28 mouse cellular contexts compared by ENCODE assay signal in the genomic region with DNA sequence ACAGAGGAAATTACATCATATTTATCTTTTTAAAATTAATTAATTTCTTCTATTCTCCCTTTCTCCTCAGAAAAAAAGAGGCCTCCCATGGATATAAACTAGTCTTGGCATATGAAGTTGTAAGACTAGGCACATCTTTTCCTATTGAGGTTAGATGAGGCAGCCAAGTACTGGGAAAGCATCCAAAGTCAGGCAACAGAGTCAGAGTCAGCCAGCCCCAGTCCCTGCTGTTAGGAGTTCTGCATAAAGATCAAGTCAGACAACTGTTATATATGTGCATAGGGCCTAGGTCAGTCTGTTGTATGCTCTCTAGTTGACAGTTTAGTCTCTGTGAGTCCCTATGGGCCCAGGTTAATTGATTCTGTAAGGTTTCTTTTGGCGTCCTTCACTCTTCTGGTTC. TPM values are rescaled to one million over a fixed set of nuclear protein-coding genes. Genes with fewer than 3 reads are reported as not detected.
A peak's percentile ranks its signal among the peaks of the same experiment; 100 is the strongest.
DNase-seq lines count a peak whose midpoint lies in the region; ATAC-seq and TF ChIP-seq lines count a peak whose summit lies in the region.
"Had no signal": no experiment of that assay in that cellular context is flagged by ENCODE, and none has a peak within 500 bp of the region (broad histone marks: within the 10 kb centered on the region; RNA-seq: fewer than 3 reads in every experiment).

No protein-coding gene starts in this region.

- WGBS in forebrain, postnatal 0 days: 76% methylated on average over 1 of the region's 1 CpGs
- 76% methylated on average over 1 of the region's 1 CpGs for WGBS in forebrain, embryonic 15.5 days
- 93% methylated on average over 1 of the region's 1 CpGs for WGBS in midbrain, postnatal 0 days
- 88% methylated on average over 1 of the region's 1 CpGs for WGBS in midbrain, embryonic 10.5 days

- no peaks in the 10 kb centered on the region for H3K9me3 ChIP-seq in forebrain, postnatal 0 days (ENCODE audit: low read length)
- H3K9me3 ChIP-seq in forebrain, embryonic 15.5 days: no peaks in the 10 kb centered on the region
- no peaks in the 10 kb centered on the region for H3K9me3 ChIP-seq in midbrain, postnatal 0 days (ENCODE audit: low read length)
- H3K9me3 ChIP-seq in midbrain, embryonic 10.5 days (replicated peaks): no peaks in the 10 kb centered on the region
- H3K9me3 ChIP-seq: stomach, embryonic 15.5 days had no signal

- no peak overlapping the region for H3K9ac ChIP-seq in forebrain, postnatal 0 days
- H3K9ac ChIP-seq in forebrain, embryonic 15.5 days (replicated peaks): no peak overlapping the region
- no peak overlapping the region for H3K9ac ChIP-seq in midbrain, postnatal 0 days (replicated peaks; ENCODE audit: low read length, poor library complexity, severe bottlenecking)
- H3K9ac ChIP-seq: stomach, embryonic 15.5 days had no signal

- no peak overlapping the region for H3K4me2 ChIP-seq in forebrain, postnatal 0 days (ENCODE audit: low read depth)
- H3K4me2 ChIP-seq in forebrain, embryonic 15.5 days (replicated peaks): no peak overlapping the region
- H3K4me2 ChIP-seq in midbrain, postnatal 0 days (ENCODE audit: low read depth, low read length, poor library complexity, severe bottlenecking): no peak overlapping the region
- H3K4me2 ChIP-seq: liver, embryonic 11.5 days; stomach, embryonic 15.5 days had no signal

- no peaks in the 10 kb centered on the region for H3K27me3 ChIP-seq in forebrain, postnatal 0 days (ENCODE audit: insufficient read depth, low read length)
- no peaks in the 10 kb centered on the region for H3K27me3 ChIP-seq in forebrain, embryonic 15.5 days
- H3K27me3 ChIP-seq in midbrain, postnatal 0 days (ENCODE audit: insufficient read depth, low read length): no peaks in the 10 kb centered on the region
- no peaks in the 10 kb centered on the region for H3K27me3 ChIP-seq in midbrain, embryonic 10.5 days (ENCODE audit: low read depth, poor library complexity, severe bottlenecking)
- H3K27me3 ChIP-seq: stomach, embryonic 15.5 days had no signal

- no peak for TF ChIP-seq CTCF in forebrain, postnatal 0 days (IDR thresholded peaks at IDR 0.05; ENCODE audit: low read depth)
- no peak for TF ChIP-seq CTCF in midbrain, postnatal 0 days (IDR thresholded peaks at IDR 0.05)

- H3K36me3 ChIP-seq in forebrain, postnatal 0 days (ENCODE audit: insufficient read depth): no peaks in the 10 kb centered on the region
- no peaks in the 10 kb centered on the region for H3K36me3 ChIP-seq in forebrain, embryonic 15.5 days
- H3K36me3 ChIP-seq in midbrain, postnatal 0 days (ENCODE audit: insufficient read depth, low read length): no peaks in the 10 kb centered on the region
- no peaks in the 10 kb centered on the region for H3K36me3 ChIP-seq in midbrain, embryonic 10.5 days
- H3K36me3 ChIP-seq: stomach, embryonic 15.5 days had no signal

- H3K4me3 ChIP-seq in forebrain, postnatal 0 days (ENCODE audit: low read depth, low read length): no peak overlapping the region
- H3K4me3 ChIP-seq in forebrain, embryonic 15.5 days: no peak overlapping the region
- no peak overlapping the region for H3K4me3 ChIP-seq in midbrain, postnatal 0 days (ENCODE audit: low read depth, low read length)
- H3K4me3 ChIP-seq in midbrain, embryonic 10.5 days: no peak overlapping the region
- H3K4me3 ChIP-seq: layer of hippocampus, adult 2 months; stomach, embryonic 15.5 days had no signal

- peaks cover 7% of the 10 kb centered on the region; the same call in 1 of the 2 replicates for H3K4me1 ChIP-seq in forebrain, postnatal 0 days (ENCODE audit: insufficient read depth)
- H3K4me1 ChIP-seq in forebrain, embryonic 15.5 days: no peaks in the 10 kb centered on the region
- peaks cover 5% of the 10 kb centered on the region; the same call in 1 of the 2 replicates for H3K4me1 ChIP-seq in midbrain, postnatal 0 days (ENCODE audit: insufficient read depth, low read length)
- peaks cover 10% of the 10 kb centered on the region for H3K4me1 ChIP-seq in midbrain, embryonic 10.5 days
- H3K4me1 ChIP-seq: stomach, embryonic 15.5 days had no signal

- H3K27ac ChIP-seq in forebrain, postnatal 0 days (ENCODE audit: low read depth, low read length): no peak overlapping the region
- no peak overlapping the region for H3K27ac ChIP-seq in forebrain, embryonic 15.5 days (replicated peaks)
- no peak overlapping the region for H3K27ac ChIP-seq in midbrain, postnatal 0 days (ENCODE audit: low read depth, low read length)
- H3K27ac ChIP-seq in midbrain, embryonic 10.5 days (replicated peaks): no peak overlapping the region
- H3K27ac ChIP-seq: kidney, postnatal 0 days; layer of hippocampus, adult 2 months; stomach, embryonic 15.5 days had no signal

- ATAC-seq in forebrain, postnatal 0 days: peak; percentile 67
- no peak for ATAC-seq in forebrain, embryonic 15.5 days (replicated peaks)
- no peak for ATAC-seq in midbrain, postnatal 0 days (ENCODE audit: low FRiP score)
- ATAC-seq: midbrain, embryonic 16.5 days had no signal

- DNase-seq in forebrain, postnatal 0 days: peak; percentile 58
- DNase-seq in midbrain, postnatal 0 days (ENCODE audit: low spot score): peak; percentile 57
- no peak for DNase-seq in midbrain, embryonic 10.5 days (ENCODE audit: low spot score)
- peak; percentile 70 for DNase-seq in cerebellum, adult 9-10 months
- DNase-seq in layer of hippocampus, adult 8-10 months (ENCODE audit: low spot score in 2 of 2): no peak
- no peak for DNase-seq in testis, postnatal 10 days (ENCODE audit: low spot score)
- no peak for DNase-seq in T-cell, adult 2 months (ENCODE audit: low spot score)
- DNase-seq: kidney, adult 11 months; lung, adult 18-20 months; right cerebral cortex, postnatal 25 days; thymus, adult 2 months had no signal

RNA-seq across cellular contexts. Expression of a gene that starts 20.9 kb away (rescaled TPM):
- total RNA-seq in forebrain, postnatal 0 days (2014; rRNA removed): 0.31 and 0.67 TPM in 2 replicates
- polyA plus RNA-seq in forebrain, postnatal 0 days (2015; fragmentation: Nextera tagmentation; extraction: Ambion mirVana): 0.30 and 0.57 TPM in 2 replicates
- polyA plus RNA-seq in forebrain, embryonic 15.5 days (2015; fragmentation: Nextera tagmentation; extraction: Ambion mirVana): 0.53 TPM in 1 of 2 replicates, not detected in the other
- total RNA-seq in midbrain, postnatal 0 days (2014; rRNA removed): 2.0 TPM in 1 of 2 replicates, not detected in the other
- polyA plus RNA-seq in midbrain, postnatal 0 days (2015; fragmentation: Nextera tagmentation; extraction: Ambion mirVana): 0.56 and 0.86 TPM in 2 replicates
- 0.16 TPM in 1 of 2 replicates, not detected in the other for polyA plus RNA-seq in midbrain, embryonic 10.5 days (2016; fragmentation: Nextera tagmentation; extraction: Ambion mirVana)
- total RNA-seq in layer of hippocampus, adult 8-10 months (2022): not detected
- total RNA-seq: adrenal gland, adult 18-20 months; CH12.LX; common myeloid progenitor, adult 5-6 weeks; gastrocnemius, adult 8-10 months; granulocyte monocyte progenitor cell, adult 5-6 weeks; layer of hippocampus, adult 2 months; megakaryocyte-erythroid progenitor cell, adult 5-6 weeks; MEL; neutrophil, adult 5-6 weeks had no signal
- polyA plus RNA-seq: embryonic facial prominence, embryonic 11.5 days; heart, embryonic 14.5 days; limb, embryonic 11.5 days; liver, embryonic 11.5 days had no signal

Comparison
In these comparisons a context has a peak if more than half of its experiments do, and no peak if none do; other contexts are left out.
1. DNase-seq: peak in forebrain, postnatal 0 days (single experiment), midbrain, postnatal 0 days (single experiment) and cerebellum, adult 9-10 months (single experiment); none in midbrain, embryonic 10.5 days (single experiment), layer of hippocampus, adult 8-10 months (0 of 2), testis, postnatal 10 days (single experiment) and T-cell, adult 2 months (single experiment).